Mouse (Mus musculus): Measurements from ENCODE around the gene Reln.

DNA sequence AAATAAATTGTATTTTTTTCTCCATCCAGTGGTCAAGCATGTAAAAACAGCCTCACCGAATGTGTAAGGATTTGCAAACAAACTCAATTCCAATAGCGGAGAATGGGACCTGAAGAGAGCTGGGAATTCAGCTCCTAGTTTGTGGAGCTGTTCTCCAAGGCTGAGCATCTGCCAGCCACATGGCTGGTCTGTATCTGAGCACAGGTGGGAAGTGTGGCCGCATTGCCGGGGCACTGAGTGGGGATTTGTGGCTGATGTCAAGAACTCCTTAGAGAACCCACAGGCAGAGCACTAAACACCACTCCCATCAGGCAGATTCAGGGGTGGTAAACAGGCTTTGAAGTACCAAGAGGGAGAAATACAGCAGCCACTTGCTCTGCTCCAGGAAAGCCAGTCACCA lies 102.9 kb downstream of the Reln start:
- TF ChIP-seq POLR2A (IDR thresholded peaks at IDR 0.05; ENCODE audit: borderline replicate concordance, extremely low read depth, low read depth, low read length), result no peak
- TF ChIP-seq CTCF (IDR thresholded peaks at IDR 0.05; ENCODE audit: insufficient read depth, low read length), result no peak
